Mouse (Mus musculus) neutrophil, adult 5-6 weeks (primary cell): ENCODE data around the gene Os9. TPM values are rescaled to one million over a fixed set of nuclear protein-coding genes. Genes with fewer than 3 reads are reported as not detected.
A peak's percentile ranks its signal among the peaks of the same experiment; 100 is the strongest.

ENCODE experiments used
- ATAC-seq: fragments of 151-379, 151-347 bp; 2 replicates; pipeline ENCODE4 v1.8.0; 2017; ENCODE audit warnings: mild to moderate bottlenecking, moderate TSS enrichment; ENCODE audit not compliant: insufficient number of reproducible peaks, poor library complexity, low FRiP score, severe bottlenecking; ENCODE audit errors: extremely low read depth
- total RNA-seq: library from RNA; stranded (forward); fragments of 200-1000 nt; gene quantifications from 2 replicates; pipeline ENCODE4 v1.2.3, GENCODE M21; 2017

Gene Os9
- total RNA-seq, 1 experiment from 2014 or later: 157 TPM

DNA sequence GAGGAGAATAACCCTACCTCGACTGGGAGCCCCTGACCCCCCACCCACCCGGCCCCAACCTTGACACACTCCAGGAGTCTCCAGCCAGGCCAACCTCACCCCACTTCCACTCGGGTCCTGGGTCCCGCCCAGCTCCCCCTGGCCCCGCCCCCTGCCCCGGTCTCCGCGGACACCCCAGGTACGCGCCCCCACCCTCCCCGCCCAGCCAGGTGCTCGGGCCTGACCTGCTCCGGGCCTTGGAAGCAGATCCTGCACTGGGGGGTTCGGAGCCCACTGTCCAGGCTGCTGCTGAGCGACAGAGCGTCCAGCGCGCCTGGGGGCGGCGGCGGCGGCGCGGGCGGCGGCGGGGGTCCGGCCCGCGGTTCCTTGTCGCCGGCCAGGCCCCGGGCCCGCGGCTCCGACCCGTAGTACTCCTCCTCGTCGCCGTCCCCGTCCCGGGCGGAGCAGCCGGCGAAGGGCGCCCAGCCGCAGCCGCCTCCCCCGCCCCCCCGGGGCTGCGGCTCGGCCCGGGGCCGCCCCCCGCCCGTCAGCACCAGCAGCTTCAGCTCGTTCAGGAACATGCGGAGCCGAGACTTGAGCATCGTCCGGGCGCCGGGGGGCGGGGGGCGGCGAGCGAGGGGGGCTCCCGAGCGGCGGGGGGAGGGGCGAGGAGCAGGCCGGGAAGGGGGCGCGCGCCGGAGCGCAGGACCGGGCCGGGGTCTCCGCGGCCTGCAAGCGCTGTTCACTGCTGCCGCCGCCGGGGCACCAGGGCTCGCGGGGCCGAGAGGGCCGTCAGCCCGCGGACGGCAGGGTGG is 61.6 kb downstream of the Os9 start:
- ATAC-seq: no peak

DNA sequence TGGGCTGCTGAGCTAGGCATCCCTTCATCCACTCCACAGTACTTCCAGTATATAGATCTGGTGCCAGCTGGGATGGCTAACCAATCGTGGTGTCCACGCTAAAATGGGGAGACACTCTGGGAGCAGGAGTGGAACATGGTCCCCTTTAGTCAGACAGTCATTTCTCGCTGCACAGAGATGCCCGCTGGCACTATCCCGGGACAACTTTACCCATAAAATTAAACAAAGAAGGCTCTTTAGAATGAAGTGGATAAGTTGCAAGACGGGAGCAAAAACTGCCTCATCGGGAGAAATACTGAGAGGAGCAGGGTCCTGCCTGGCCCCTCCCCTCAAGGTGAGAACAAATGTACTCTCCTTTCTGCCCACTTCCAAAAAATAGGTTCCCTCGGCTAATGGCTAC is 62.2 kb downstream of the Os9 start:
- no peak for ATAC-seq

DNA sequence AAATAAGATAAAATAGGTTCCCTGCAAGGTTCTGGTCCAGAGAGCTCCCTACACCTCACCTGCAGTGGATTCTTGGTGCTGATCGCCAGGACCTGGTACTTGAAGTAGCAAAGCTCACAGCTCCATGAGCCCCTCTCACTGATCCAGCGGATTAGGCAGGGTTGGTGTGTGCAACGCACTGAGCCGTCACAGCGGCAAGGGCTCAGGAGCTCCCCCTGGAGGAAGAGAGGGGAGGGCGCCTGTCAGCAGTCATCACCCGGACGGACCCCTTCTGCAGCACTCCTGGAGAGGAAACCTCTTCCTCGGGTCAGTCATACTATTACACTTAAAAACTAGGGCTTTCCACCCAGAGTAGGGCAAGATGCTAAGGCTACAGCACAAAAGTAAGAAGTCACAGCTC is 62.8 kb downstream of the Os9 start:
- peak; percentile 65 for ATAC-seq

DNA sequence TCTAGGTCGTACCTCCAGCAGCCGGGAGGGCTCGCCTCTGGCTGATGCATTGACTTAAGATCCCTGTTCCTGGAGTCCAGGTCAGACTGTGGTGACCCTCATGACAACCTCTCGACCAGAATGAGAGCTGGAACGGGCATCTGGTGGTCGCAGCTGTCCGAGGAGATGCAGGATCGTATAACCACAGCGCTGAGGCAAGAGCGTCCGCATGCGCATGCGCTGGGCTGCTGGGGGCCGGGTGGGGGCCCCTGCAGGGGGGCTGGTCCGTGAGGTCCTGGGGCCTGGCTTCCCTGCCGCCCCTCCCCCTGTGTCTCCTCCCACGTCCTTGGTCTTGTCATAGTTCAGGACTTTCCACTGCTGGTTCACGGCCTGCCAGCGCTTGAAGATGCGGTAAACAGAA is 64.4 kb downstream of the Os9 start:
- ATAC-seq: no peak

DNA sequence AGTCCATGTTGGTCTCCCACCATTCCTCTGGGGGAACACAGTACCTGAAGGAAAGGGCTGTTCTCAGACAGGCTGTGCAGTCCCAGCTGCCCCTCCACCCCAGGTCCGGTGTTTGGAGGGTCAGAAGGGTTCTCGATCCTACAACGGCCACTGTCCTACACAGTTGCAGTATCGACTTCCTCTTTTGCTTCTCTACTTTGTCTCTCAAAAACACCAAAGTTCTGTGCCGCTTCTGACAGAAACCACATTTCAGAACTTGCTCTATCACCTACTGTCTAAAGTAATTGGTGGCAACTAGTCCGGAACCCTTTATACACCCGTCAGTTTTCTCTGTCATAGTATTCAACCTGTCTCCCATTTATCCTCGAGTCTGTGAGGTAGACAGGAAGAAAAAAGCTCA is 65.5 kb downstream of the Os9 start:
- 0 out of 2 replicates have a peak, but pooled peaks have one; percentile 5 for ATAC-seq

DNA sequence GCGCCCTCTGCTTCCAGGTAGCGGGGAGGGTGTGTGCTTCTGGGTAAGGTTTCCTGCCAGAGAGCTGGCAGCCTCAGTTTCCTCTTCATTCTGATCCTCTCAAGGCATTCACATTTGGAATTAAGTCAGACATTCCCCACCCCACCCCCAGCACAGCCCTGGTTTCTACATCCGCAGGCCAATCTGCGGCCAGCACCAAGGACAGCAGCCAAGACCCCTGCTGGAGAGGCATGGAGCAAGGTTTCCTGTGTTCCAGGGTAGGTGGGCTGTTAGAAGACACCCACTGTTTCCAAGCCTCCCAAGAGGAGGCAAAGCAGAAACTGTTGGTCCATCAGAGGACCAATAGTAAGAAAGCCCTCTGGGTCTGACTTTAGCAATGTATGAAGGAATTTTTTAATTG is 66.3 kb downstream of the Os9 start:
- ATAC-seq: no peak

DNA sequence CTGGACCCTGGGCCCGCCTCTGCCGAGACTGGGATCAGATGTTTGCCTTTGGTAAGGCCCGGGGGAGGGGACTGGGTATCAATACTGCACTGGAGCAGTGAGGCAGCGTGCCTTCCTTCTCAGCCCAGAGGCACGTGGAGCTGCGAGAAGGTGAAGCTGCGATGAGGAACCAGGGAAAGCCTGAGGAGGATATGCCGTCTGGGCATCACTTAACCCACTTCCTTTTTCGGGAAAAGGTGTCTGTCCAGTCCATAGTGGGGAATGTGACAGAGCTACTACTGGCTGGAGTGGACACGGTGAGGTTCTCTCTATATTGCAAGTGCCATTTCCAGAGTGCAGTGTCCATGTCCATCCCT is 70.8 kb downstream of the Os9 start:
- ATAC-seq: no peak

DNA sequence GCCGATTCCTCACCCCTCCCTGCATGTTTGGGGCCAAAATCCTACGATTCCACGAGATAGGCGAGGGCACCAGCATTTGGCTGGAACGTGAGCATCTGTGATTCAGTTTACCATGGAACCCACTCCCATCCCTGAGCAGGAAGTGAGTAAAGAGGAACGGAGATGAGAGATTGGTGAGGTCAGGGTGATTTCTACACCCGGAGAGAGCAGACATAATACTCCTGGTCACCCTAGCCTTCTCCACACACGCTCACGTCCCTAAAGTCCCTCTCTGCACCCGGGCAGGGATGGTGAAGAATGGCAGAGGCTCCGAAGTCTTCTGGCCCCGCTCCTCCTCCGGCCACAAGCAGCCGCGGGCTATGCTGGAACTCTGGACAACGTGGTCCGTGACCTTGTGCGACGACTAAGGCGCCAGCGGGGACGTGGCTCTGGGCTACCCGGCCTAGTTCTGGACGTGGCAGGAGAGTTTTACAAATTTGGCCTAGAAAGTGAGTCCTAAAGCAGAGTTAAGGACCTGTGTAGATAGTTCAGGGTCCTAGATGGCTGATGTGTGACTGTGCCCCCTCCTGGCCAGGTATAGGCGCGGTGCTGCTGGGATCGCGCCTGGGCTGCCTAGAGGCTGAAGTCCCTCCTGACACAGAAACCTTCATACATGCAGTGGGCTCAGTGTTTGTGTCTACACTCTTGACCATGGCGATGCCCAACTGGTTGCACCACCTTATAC is 71.4 kb downstream of the Os9 start:
- ATAC-seq: peak; percentile 33; the same call in 1 of the 2 replicates

DNA sequence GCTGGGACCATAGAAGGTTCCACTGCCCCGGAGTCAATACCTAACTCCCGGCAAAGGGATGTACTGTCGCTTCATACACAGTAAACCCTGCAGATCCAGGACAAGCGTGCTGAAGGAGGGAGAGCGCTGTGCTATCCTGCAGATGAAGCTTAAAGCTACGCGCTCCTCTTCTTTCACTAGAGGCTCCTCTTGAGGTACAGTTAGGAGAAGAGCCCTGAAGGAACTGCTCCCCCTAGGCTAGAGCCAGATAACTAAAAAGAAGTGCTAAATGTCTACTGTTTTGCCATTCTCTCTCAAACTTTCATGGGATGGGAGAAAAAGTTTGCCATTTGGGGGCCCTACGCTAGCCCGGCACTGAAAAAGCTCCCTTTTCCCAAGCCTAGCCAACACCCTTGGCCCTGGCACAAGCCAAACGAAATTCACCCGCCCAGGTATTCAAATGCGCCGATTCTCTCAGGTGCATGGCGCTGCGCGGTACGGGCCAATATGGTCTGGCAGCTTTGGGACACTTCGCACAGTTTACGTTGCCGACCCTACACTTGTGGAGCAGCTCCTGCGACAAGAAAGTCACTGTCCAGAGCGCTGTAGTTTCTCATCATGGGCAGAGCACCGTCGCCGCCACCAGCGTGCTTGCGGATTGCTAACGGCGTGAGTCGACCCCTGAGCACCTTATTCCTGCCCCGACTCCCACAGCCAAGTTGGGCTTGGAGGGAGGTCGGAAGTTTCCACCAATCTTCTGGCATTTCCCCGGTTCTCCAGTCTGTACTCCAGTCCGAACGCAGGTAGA is 72.1 kb downstream of the Os9 start:
- ATAC-seq: no peak

DNA sequence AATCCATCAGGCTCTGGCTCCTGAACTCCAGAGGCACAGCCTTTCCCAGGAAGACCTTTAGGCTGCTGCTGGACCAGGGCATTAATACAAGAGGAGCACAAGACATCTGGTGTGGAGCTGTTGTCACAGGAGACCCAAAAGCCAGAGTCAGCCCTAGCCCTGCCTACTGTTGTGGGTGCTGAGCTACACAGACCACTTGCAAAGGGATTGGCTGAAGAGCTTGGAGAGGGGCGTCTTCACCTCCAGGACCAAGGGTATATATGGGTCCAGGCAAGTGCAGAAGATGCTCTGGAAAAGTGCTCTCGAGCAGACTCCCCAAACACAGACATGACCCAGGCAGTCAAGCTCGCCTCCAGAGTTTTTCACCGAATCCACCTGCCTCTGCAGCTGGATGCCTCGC is 73.0 kb downstream of the Os9 start, which contains the start of gene Cyp27b1:
TSS of gene Cyp27b1 (plus strand) at position 297 of the 400 bp plus-strand sequence.
- ATAC-seq: no peak

Other genes with a start within 250 kb of the Os9 start
- gene Atp23, start 219.8 kb downstream of the Os9 start, total RNA-seq: 3.8 and 6.2 TPM in 2 replicates
- 63.7 and 64.6 TPM in 2 replicates for gene Ctdsp2, start 142.4 kb downstream of the Os9 start, total RNA-seq
- 2.0 and 2.1 TPM in 2 replicates for gene Avil, start 120.4 kb downstream of the Os9 start, total RNA-seq
- gene Tsfm, start 90.3 kb downstream of the Os9 start, total RNA-seq: 8.6 and 12.9 TPM in 2 replicates
- 4.3 and 8.3 TPM in 2 replicates for gene Mettl1, start 79.7 kb downstream of the Os9 start, total RNA-seq
- gene Eef1akmt3, start 79.6 kb downstream of the Os9 start, total RNA-seq: 0.23 TPM in 1 of 2 replicates, not detected in the other
- not detected in 2 replicates for gene Cyp27b1, start 72.9 kb downstream of the Os9 start, total RNA-seq
- gene March9, start 60.9 kb downstream of the Os9 start, total RNA-seq: 0.98 and 1.9 TPM in 2 replicates
- gene Cdk4, start 57.6 kb downstream of the Os9 start, total RNA-seq: 25.9 and 31.7 TPM in 2 replicates
- 21.9 and 23.5 TPM in 2 replicates for gene Tspan31, start 50.9 kb downstream of the Os9 start, total RNA-seq
- gene Agap2, start 45.8 kb downstream of the Os9 start, total RNA-seq: 54.4 and 60.8 TPM in 2 replicates
- gene B4galnt1, start 44.1 kb upstream of the Os9 start, total RNA-seq: 246 and 273 TPM in 2 replicates
- gene Slc26a10, start 59.5 kb upstream of the Os9 start, total RNA-seq: 2.5 and 3.0 TPM in 2 replicates
- gene Arhgef25, start 69.0 kb upstream of the Os9 start, total RNA-seq: not detected in 2 replicates
- gene Dtx3, start 74.6 kb upstream of the Os9 start, total RNA-seq: 9.0 and 11.5 TPM in 2 replicates
- gene Pip4k2c, start 90.5 kb upstream of the Os9 start, total RNA-seq: 36.5 and 37.1 TPM in 2 replicates
- not detected in 2 replicates for gene Kif5a, start 142.2 kb upstream of the Os9 start, total RNA-seq
- 89.5 and 94.5 TPM in 2 replicates for gene Dctn2, start 145.2 kb upstream of the Os9 start, total RNA-seq
- gene Mbd6, start 167.9 kb upstream of the Os9 start, total RNA-seq: 19.9 and 27.8 TPM in 2 replicates
- gene Mars, start 190.7 kb upstream of the Os9 start, total RNA-seq: 57.0 and 63.3 TPM in 2 replicates
- gene Arhgap9, start 200.8 kb upstream of the Os9 start, total RNA-seq: 146 and 150 TPM in 2 replicates
- not detected in 2 replicates for gene Gli1, start 220.8 kb upstream of the Os9 start, total RNA-seq
- 0.12 TPM in 1 of 2 replicates, not detected in the other for gene Inhbe, start 233.3 kb upstream of the Os9 start, total RNA-seq
- gene Inhbc, start 249.3 kb upstream of the Os9 start, total RNA-seq: not detected in 2 replicates